Mouse (Mus musculus) stomach, embryonic 16.5 days (tissue): Measurements from ENCODE around the gene Shisa3. TPM values are rescaled to one million over a fixed set of nuclear protein-coding genes. Genes with fewer than 3 reads are reported as not detected.

ENCODE experiments used
- ATAC-seq: fragments of 200-750 bp; cut with Nextera tagmentation; 2 replicates; pipeline ENCODE4 v1.8.0; 2017; ENCODE audit warnings: moderate number of reproducible peaks, moderate TSS enrichment; ENCODE audit not compliant: insufficient read depth, low FRiP score
- H3K27ac ChIP-seq: fragments of 300-500 bp; sonication (generic); 2 replicates; pipeline ENCODE4 v1.5.1; 2014; ENCODE audit warnings: low read length
- H3K27me3 ChIP-seq: fragments of 300-500 bp; sonication (generic); 2 replicates; pipeline ENCODE4 v1.6.1; 2014; ENCODE audit warnings: low read length, control low read depth, mixed read lengths; ENCODE audit not compliant: control insufficient read depth, insufficient read depth
- H3K36me3 ChIP-seq: fragments of 300-500 bp; sonication (generic); 2 replicates; pipeline ENCODE4 v1.6.1; 2014; ENCODE audit warnings: low read length; ENCODE audit not compliant: control insufficient read depth, insufficient read depth
- H3K4me1 ChIP-seq: fragments of 300-500 bp; sonication (generic); 2 replicates; pipeline ENCODE4 v1.6.1; 2014; ENCODE audit warnings: low read length, control low read depth, mixed read lengths; ENCODE audit not compliant: control insufficient read depth, insufficient read depth
- H3K4me2 ChIP-seq: fragments of 300-500 bp; sonication (generic); 2 replicates; pipeline ENCODE4 v1.6.1; 2014; ENCODE audit warnings: low read depth, low read length, mixed read lengths
- H3K4me3 ChIP-seq: fragments of 300-500 bp; sonication (generic); replicated peaks from 2 replicates; pipeline ENCODE4 v1.5.1; 2014; ENCODE audit warnings: mild to moderate bottlenecking, low read length
- H3K9ac ChIP-seq: fragments of 300-500 bp; sonication (generic); 2 replicates; pipeline ENCODE4 v1.6.1; 2014; ENCODE audit warnings: low read length
- H3K9me3 ChIP-seq: fragments of 300-500 bp; sonication (generic); replicated peaks from 2 replicates; pipeline ENCODE4 v1.6.1; 2016; ENCODE audit warnings: low read length, control low read depth; ENCODE audit not compliant: control insufficient read depth
- WGBS: fragments of 180-500 bp; shearing (Covaris S2); extraction: QIAGEN DNeasy Blood & Tissue Kit; methylation state at CpG from one replicate; pipeline ENCODE4 v1.1.7; 2014; 5-methylcytosine and 5-hydroxymethylcytosine counted together
- polyA plus RNA-seq: library from polyadenylated mRNA; unstranded; fragments of >200 nt; fragmentation: Nextera tagmentation; extraction: Ambion mirVana; gene quantifications from 2 replicates; pipeline ENCODE4 v1.2.1, GENCODE M21; 2015

Gene Shisa3
- polyA plus RNA-seq, 1 experiment from 2014 or later = 29.3 TPM

GRCm38 (mm10) chr5:67595629-67596028 lies 12.1 kb upstream of the Shisa3 start:
- H3K36me3 ChIP-seq = no peaks in the 10 kb centered on the region
- 67% methylated on average over 7 of the region's 7 CpGs for WGBS
- no peak for ATAC-seq
- H3K9ac ChIP-seq = no peak overlapping the region
- H3K4me2 ChIP-seq = no peak overlapping the region
- H3K4me3 ChIP-seq = no peak overlapping the region
- H3K27me3 ChIP-seq = no peaks in the 10 kb centered on the region
- no peaks in the 10 kb centered on the region for H3K9me3 ChIP-seq
- no peak overlapping the region for H3K27ac ChIP-seq
- no peaks in the 10 kb centered on the region for H3K4me1 ChIP-seq

GRCm38 (mm10) chr5:67599935-67600334 lies 7.7 kb upstream of the Shisa3 start:
- 77% methylated on average over 9 of the region's 9 CpGs for WGBS
- Histone ChIP-seq H3K4me2 (no peak overlapping the region), H3K4me1 (no peaks in the 10 kb centered on the region), H3K9ac (no peak overlapping the region), H3K27ac (no peak overlapping the region), H3K27me3 (no peaks in the 10 kb centered on the region; the same call in 1 of the 2 replicates), H3K4me3 (no peak overlapping the region), H3K36me3 (no peaks in the 10 kb centered on the region), H3K9me3 (no peaks in the 10 kb centered on the region)
- no peak for ATAC-seq

- Histone ChIP-seq H3K9me3 (no peaks in the 10 kb centered on the region), H3K27ac (no peak overlapping the region), H3K4me3 (no peak overlapping the region), H3K27me3 (peaks cover 32% of the 10 kb centered on the region), H3K9ac (no peak overlapping the region), H3K4me2 (no peak overlapping the region), H3K4me1 (peaks cover 9% of the 10 kb centered on the region; the same call in 1 of the 2 replicates), H3K36me3 (no peaks in the 10 kb centered on the region)
- no peak for ATAC-seq
- WGBS = 26% methylated on average over 5 of the region's 5 CpGs
Measured at GRCm38 (mm10) chr5:67605951-67606350, 1.7 kb upstream of the Shisa3 start.

GRCm38 (mm10) chr5:67606916-67607803 lies 522 bp upstream of the Shisa3 start:
- peak overlapping the region; percentile 23; the same call in 1 of the 2 replicates for H3K27ac ChIP-seq
- H3K4me2 ChIP-seq = peak overlapping the region; percentile 84
- ATAC-seq = 0 out of 2 replicates have a peak, but pooled peaks have one; percentile 29
- H3K4me1 ChIP-seq = peaks cover 9% of the 10 kb centered on the region; the same call in 1 of the 2 replicates
- peak overlapping the region; percentile 56 for H3K4me3 ChIP-seq
- peaks cover 32% of the 10 kb centered on the region for H3K27me3 ChIP-seq
- H3K9ac ChIP-seq = peak overlapping the region; percentile 73
- no peaks in the 10 kb centered on the region for H3K9me3 ChIP-seq
- H3K36me3 ChIP-seq = no peaks in the 10 kb centered on the region
- WGBS = under 1% methylated on average over 66 of the region's 66 CpGs

GRCm38 (mm10) chr5:67608674-67609519 lies 1.2 kb downstream of the Shisa3 start:
- H3K27me3 ChIP-seq = peaks cover 32% of the 10 kb centered on the region
- ATAC-seq = no peak

GRCm38 (mm10) chr5:67609520-67609837 lies 1.8 kb downstream of the Shisa3 start:
- Histone ChIP-seq H3K4me1 (peaks cover 9% of the 10 kb centered on the region; the same call in 1 of the 2 replicates), H3K27ac (peak overlapping the region; percentile 26; the same call in 1 of the 2 replicates), H3K4me3 (peak overlapping the region; percentile 56), H3K9ac (peak overlapping the region; percentile 73), H3K27me3 (peaks cover 32% of the 10 kb centered on the region), H3K4me2 (peak overlapping the region; percentile 84), H3K36me3 (no peaks in the 10 kb centered on the region), H3K9me3 (no peaks in the 10 kb centered on the region)
- ATAC-seq = no peak
- WGBS = 16% methylated on average over 2 of the region's 2 CpGs

More at GRCm38 (mm10) chr5:67608674-67609519, 1.2 kb downstream of the Shisa3 start:
- Histone ChIP-seq H3K36me3 (no peaks in the 10 kb centered on the region), H3K27ac (peak overlapping the region; percentile 26; the same call in 1 of the 2 replicates), H3K4me1 (peaks cover 9% of the 10 kb centered on the region; the same call in 1 of the 2 replicates), H3K9ac (peak overlapping the region; percentile 73), H3K9me3 (no peaks in the 10 kb centered on the region), H3K4me2 (peak overlapping the region; percentile 84), H3K4me3 (peak overlapping the region; percentile 56)
- 9% methylated on average over 31 of the region's 31 CpGs for WGBS

GRCm38 (mm10) chr5:67621230-67621629 lies 13.5 kb downstream of the Shisa3 start:
- Histone ChIP-seq H3K9ac (no peak overlapping the region), H3K4me1 (no peaks in the 10 kb centered on the region), H3K36me3 (no peaks in the 10 kb centered on the region), H3K27ac (no peak overlapping the region), H3K27me3 (no peaks in the 10 kb centered on the region), H3K4me2 (no peak overlapping the region), H3K9me3 (no peaks in the 10 kb centered on the region), H3K4me3 (no peak overlapping the region)
- ATAC-seq = no peak
- WGBS = 77% methylated on average over 12 of the region's 12 CpGs

GRCm38 (mm10) chr5:67628180-67628940 lies 20.7 kb downstream of the Shisa3 start:
- no peak overlapping the region for H3K9ac ChIP-seq
- WGBS = 58% methylated on average over 9 of the region's 9 CpGs
- no peaks in the 10 kb centered on the region for H3K36me3 ChIP-seq
- no peaks in the 10 kb centered on the region for H3K27me3 ChIP-seq
- no peaks in the 10 kb centered on the region for H3K9me3 ChIP-seq
- H3K4me1 ChIP-seq = peaks cover 10% of the 10 kb centered on the region; the same call in 1 of the 2 replicates
- peak; percentile 81; the same call in 1 of the 2 replicates for ATAC-seq
- H3K4me3 ChIP-seq = no peak overlapping the region
- peak overlapping the region; percentile 78 for H3K27ac ChIP-seq
- no peak overlapping the region for H3K4me2 ChIP-seq
